Mouse (Mus musculus) ES-E14 (cell line): ENCODE data around the gene Renbp. TPM values are rescaled to one million over a fixed set of nuclear protein-coding genes. Genes with fewer than 3 reads are reported as not detected.

Source experiments
- DNase-seq: peaks from one replicate; pipeline ENCODE4 v3.0.0-alpha.2; 2013; ENCODE audit warnings: low read depth, low spot score
- H3K27ac ChIP-seq: 2 replicates; pipeline ENCODE4 v1.5.1; 2012; ENCODE audit warnings: low read depth, mild to moderate bottlenecking, low read length, moderate library complexity, mixed read lengths; ENCODE audit not compliant: poor library complexity, insufficient read depth, severe bottlenecking
- H3K36me3 ChIP-seq: 2 replicates; pipeline ENCODE4 v1.6.1; 2012; ENCODE audit warnings: mild to moderate bottlenecking, low read length, moderate library complexity, mixed read lengths; ENCODE audit not compliant: control insufficient read depth, poor library complexity, insufficient read depth, severe bottlenecking
- H3K4me1 ChIP-seq, 2 experiments: fragments of 150-350 bp in 1 of 2; sonication (generic) in 1 of 2; 2 replicates each; pipeline ENCODE4 v1.6.1; 2012; ENCODE audit warnings: low read length in 2 of 2, mild to moderate bottlenecking in 1 of 2, mixed read lengths in 1 of 2; ENCODE audit not compliant: control insufficient read depth in 2 of 2, insufficient read depth in 2 of 2, poor library complexity in 1 of 2
- H3K4me3 ChIP-seq, 2 experiments: fragments of 150-350 bp in 1 of 2; sonication (generic) in 1 of 2; 2 replicates each; pipeline ENCODE4 v1.5.1; 2012; ENCODE audit warnings: low read length in 2 of 2, low read depth in 1 of 2, mild to moderate bottlenecking in 1 of 2, mixed read lengths in 1 of 2; ENCODE audit not compliant: insufficient read depth in 1 of 2, poor library complexity in 1 of 2, severe bottlenecking in 1 of 2
- H3K9ac ChIP-seq: 2 replicates; pipeline ENCODE4 v1.6.1; 2012; ENCODE audit warnings: low read depth, mild to moderate bottlenecking, low read length, mixed read lengths; ENCODE audit not compliant: poor library complexity, insufficient read depth, severe bottlenecking
- H3K9me3 ChIP-seq: fragments of 150-350 bp; sonication (generic); 2 replicates; pipeline ENCODE4 v1.6.1; 2012; ENCODE audit warnings: low read depth, mild to moderate bottlenecking, low read length; ENCODE audit not compliant: control insufficient read depth, insufficient read depth
- CHD2 ChIP-seq: IDR thresholded peaks from 2 replicates; pipeline ENCODE4 v1.6.1; 2014; ENCODE audit warnings: mild to moderate bottlenecking, low read depth, low read length, inconsistent platforms
- HCFC1 ChIP-seq: IDR thresholded peaks from 2 replicates; pipeline ENCODE4 v1.6.1; 2012; ENCODE audit warnings: low read length, inconsistent platforms, borderline replicate concordance; ENCODE audit not compliant: insufficient read depth
- MAFK ChIP-seq: IDR thresholded peaks from 2 replicates; pipeline ENCODE4 v1.6.1; 2014; ENCODE audit warnings: mild to moderate bottlenecking, low read depth, low read length, inconsistent platforms; ENCODE audit not compliant: insufficient read depth
- ZC3H11A ChIP-seq: IDR thresholded peaks from 2 replicates; pipeline ENCODE4 v1.6.1; 2012; ENCODE audit warnings: low read depth, mild to moderate bottlenecking, inconsistent platforms, low read length, borderline replicate concordance
- ZNF384 ChIP-seq: IDR thresholded peaks from 2 replicates; pipeline ENCODE4 v1.6.1; 2012; ENCODE audit warnings: low read depth, low read length, inconsistent platforms
- in situ Hi-C, 2 experiments: fragments of 600-800 bp; cut with MboI; formaldehyde crosslinking; loops; one replicate each; pipeline ENCODE4 v1.15.1; 2025; ENCODE audit warnings: low sequenced_read_pairs in 2 of 2, inconsistent platforms in 1 of 2; ENCODE audit not compliant: unreplicated experiment in 2 of 2
- total RNA-seq: library from RNA; depleted of rRNA; stranded (reverse); fragments of 300-350 nt; gene quantifications from 2 replicates; pipeline ENCODE4 v1.2.3, GENCODE M21; 2012; rRNA removed

The Renbp gene
- total RNA-seq, 1 experiment = 33.4 TPM

- peaks cover 0 to 5% of the 10 kb centered on the region in 2 experiments; a peak in 1 of 4 replicates for H3K4me1 ChIP-seq
- no peak for DNase-seq
- in situ Hi-C loops = no loop called here
- H3K36me3 ChIP-seq = no peaks in the 10 kb centered on the region
- no peaks in the 10 kb centered on the region for H3K9me3 ChIP-seq
- no peak overlapping the region for H3K27ac ChIP-seq
- TF ChIP-seq ZNF384 (no peak), HCFC1 (no peak), ZC3H11A (no peak)
- no peak overlapping the region for H3K9ac ChIP-seq
- H3K4me3 ChIP-seq = no peak overlapping the region
Measured at GRCm38 (mm10) chrX:73877014-73877413, 53.6 kb downstream of the Renbp start.

- no peaks in the 10 kb centered on the region for H3K36me3 ChIP-seq
- DNase-seq = no peak
- H3K9me3 ChIP-seq = no peaks in the 10 kb centered on the region
- in situ Hi-C loops = no loop called here
- 0 out of 4 replicates have a peak, but pooled peaks cover 0 to 3% of the 10 kb centered on the region in 2 experiments for H3K4me1 ChIP-seq
- TF ChIP-seq MAFK = no peak
- no peak for TF ChIP-seq CHD2
- no peak for TF ChIP-seq HCFC1
- TF ChIP-seq ZC3H11A = no peak
- no peak for TF ChIP-seq ZNF384
- H3K9ac ChIP-seq = no peak overlapping the region
- no peak overlapping the region for H3K27ac ChIP-seq
- no peak overlapping the region for H3K4me3 ChIP-seq
Measured at GRCm38 (mm10) chrX:73875881-73876280, 54.8 kb downstream of the Renbp start.

Other genes with a start within 250 kb of the Renbp start
- gene Bcap31, start 214.7 kb downstream of the Renbp start, total RNA-seq = 246 and 314 TPM in 2 replicates
- 4.2 and 5.0 TPM in 2 replicates for gene Abcd1, start 214.3 kb downstream of the Renbp start, total RNA-seq
- 0.27 and 0.32 TPM in 2 replicates for gene Plxnb3, start 173.8 kb downstream of the Renbp start, total RNA-seq
- 1.2 and 1.5 TPM in 2 replicates for gene Srpk3, start 156.4 kb downstream of the Renbp start, total RNA-seq
- gene Idh3g, start 144.0 kb downstream of the Renbp start, total RNA-seq = 169 and 194 TPM in 2 replicates
- 290 and 294 TPM in 2 replicates for gene Ssr4, start 143.8 kb downstream of the Renbp start, total RNA-seq
- gene Pdzd4, start 105.9 kb downstream of the Renbp start, total RNA-seq = 55.2 and 97.6 TPM in 2 replicates
- gene Avpr2, start 38.7 kb downstream of the Renbp start, total RNA-seq = 0.04 and 0.16 TPM in 2 replicates
- gene L1cam, start 34.7 kb downstream of the Renbp start, total RNA-seq = 6.0 TPM in 2 replicates
- gene Arhgap4, start 9.0 kb downstream of the Renbp start, total RNA-seq = 3.5 and 7.7 TPM in 2 replicates
- 142 and 145 TPM in 2 replicates for gene Naa10, start 8.9 kb downstream of the Renbp start, total RNA-seq
- gene Hcfc1, start 35.5 kb upstream of the Renbp start, total RNA-seq = 89.6 and 95.7 TPM in 2 replicates
- 35.9 and 49.0 TPM in 2 replicates for gene Irak1, start 93.1 kb upstream of the Renbp start, total RNA-seq
- not detected in 2 replicates for gene Opn1mw, start 196.6 kb upstream of the Renbp start, total RNA-seq
- gene Mecp2, start 204.5 kb upstream of the Renbp start, total RNA-seq = 9.6 and 10.4 TPM in 2 replicates
- not detected in 2 replicates for gene Tex28, start 237.0 kb upstream of the Renbp start, total RNA-seq
- 0.42 and 0.89 TPM in 2 replicates for gene Tktl1, start 246.4 kb upstream of the Renbp start, total RNA-seq